Mouse (Mus musculus) CH12.LX (cell line): Measurements from ENCODE around the gene Srebf2. TPM values are rescaled to one million over a fixed set of nuclear protein-coding genes. Genes with fewer than 3 reads are reported as not detected.
A peak's percentile ranks its signal among the peaks of the same experiment; 100 is the strongest.

Experiments
- DNase-seq: peaks from one replicate; pipeline ENCODE4 v3.0.0-alpha.2; 2013; ENCODE audit errors: extremely low read depth
- H3K27ac ChIP-seq: 2 replicates; pipeline ENCODE4 v1.5.1; 2012; ENCODE audit warnings: low read depth, mild to moderate bottlenecking, control low read depth, moderate library complexity; ENCODE audit not compliant: insufficient read depth
- H3K27me3 ChIP-seq: replicated peaks from 2 replicates; pipeline ENCODE3; 2012; ENCODE audit warnings: inconsistent platforms
- H3K36me3 ChIP-seq, 2 experiments: replicated peaks in 1 of 2; 2 replicates each; pipeline versions ENCODE3 to v1.6.1; 2012; ENCODE audit warnings: inconsistent platforms in 1 of 2, low read length in 1 of 2, mild to moderate bottlenecking in 1 of 2, mixed read lengths in 1 of 2, moderate library complexity in 1 of 2; ENCODE audit not compliant: control insufficient read depth in 1 of 2, insufficient read depth in 1 of 2
- H3K4me1 ChIP-seq, 2 experiments: 2 replicates each; pipeline ENCODE4 v1.6.1; 2012; ENCODE audit warnings: inconsistent platforms in 1 of 2, moderate library complexity in 1 of 2; ENCODE audit not compliant: insufficient read depth in 2 of 2, control insufficient read depth in 1 of 2
- H3K4me2 ChIP-seq: 2 replicates; pipeline ENCODE4 v1.6.1; 2012; ENCODE audit warnings: low read depth, mild to moderate bottlenecking, control low read depth; ENCODE audit not compliant: poor library complexity, insufficient read depth, severe bottlenecking
- H3K4me3 ChIP-seq, 3 experiments: fragments of 150-350 bp in 1 of 3; sonication (generic) in 1 of 3; replicated peaks in 1 of 3; 2 replicates each; pipeline versions ENCODE3 to v1.5.1; 2011 to 2012; ENCODE audit warnings: low read depth in 2 of 3, low read length in 2 of 3, mild to moderate bottlenecking in 2 of 3, moderate library complexity in 2 of 3, control low read depth in 1 of 3, improper control_type of control experiment in 1 of 3, inconsistent platforms in 1 of 3, mixed read lengths in 1 of 3; ENCODE audit not compliant: poor library complexity in 1 of 3
- H3K79me2 ChIP-seq: replicated peaks from 2 replicates; pipeline ENCODE4 v1.6.1; 2012; ENCODE audit warnings: mild to moderate bottlenecking, moderate library complexity; ENCODE audit not compliant: control insufficient read depth, poor library complexity, insufficient read depth, severe bottlenecking; ENCODE audit errors: extremely low read depth
- H3K9ac ChIP-seq: 2 replicates; pipeline ENCODE4 v1.6.1; 2012; ENCODE audit warnings: low read depth, mild to moderate bottlenecking, control low read depth, moderate library complexity; ENCODE audit not compliant: insufficient read depth
- H3K9me3 ChIP-seq: replicated peaks from 2 replicates; pipeline ENCODE3; 2012; ENCODE audit warnings: low read length, inconsistent platforms, mixed read lengths
- BHLHE40 ChIP-seq: IDR thresholded peaks from 2 replicates; pipeline ENCODE4 v1.6.1; 2011; ENCODE audit warnings: mild to moderate bottlenecking, low read depth, low read length, improper control_type of control experiment
- CHD1 ChIP-seq: IDR thresholded peaks from 2 replicates; pipeline ENCODE4 v1.6.1; 2012; ENCODE audit warnings: low read depth, low read length, improper control_type of control experiment, inconsistent platforms
- CHD2 ChIP-seq: IDR thresholded peaks from 2 replicates; pipeline ENCODE4 v1.6.1; 2011; ENCODE audit warnings: low read length, improper control_type of control experiment
- E2F4 ChIP-seq: IDR thresholded peaks from 2 replicates; pipeline ENCODE4 v1.6.1; 2011; ENCODE audit warnings: low read depth, low read length, improper control_type of control experiment; ENCODE audit not compliant: insufficient replicate concordance
- EP300 ChIP-seq: IDR thresholded peaks from 2 replicates; pipeline ENCODE4 v1.6.1; 2011; ENCODE audit warnings: low read length, improper control_type of control experiment
- ETS1 ChIP-seq: conservative IDR thresholded peaks from 2 replicates; pipeline ENCODE4 v1.6.1; 2012; ENCODE audit warnings: low read depth, mild to moderate bottlenecking, inconsistent platforms, low read length, improper control_type of control experiment, moderate library complexity
- GABPA ChIP-seq: IDR thresholded peaks from 2 replicates; pipeline ENCODE4 v1.6.1; 2012; ENCODE audit warnings: low read depth, low read length, improper control_type of control experiment, inconsistent platforms; ENCODE audit not compliant: insufficient replicate concordance
- HCFC1 ChIP-seq: IDR thresholded peaks from 2 replicates; pipeline ENCODE4 v1.6.1; 2012; ENCODE audit warnings: low read depth, mild to moderate bottlenecking, inconsistent platforms, low read length, improper control_type of control experiment
- IRF4 ChIP-seq: IDR thresholded peaks from 2 replicates; pipeline ENCODE4 v1.6.1; 2014; ENCODE audit warnings: low read depth, mild to moderate bottlenecking, inconsistent platforms, low read length, improper control_type of control experiment
- JUN ChIP-seq: IDR thresholded peaks from 2 replicates; pipeline ENCODE4 v1.6.1; 2011; ENCODE audit warnings: low read depth, mild to moderate bottlenecking, low read length, improper control_type of control experiment, moderate library complexity; ENCODE audit not compliant: insufficient read depth
- JUND ChIP-seq: conservative IDR thresholded peaks from 2 replicates; pipeline ENCODE4 v1.6.1; 2011; ENCODE audit warnings: low read depth, low read length, improper control_type of control experiment
- KAT2A ChIP-seq: IDR thresholded peaks from 2 replicates; pipeline ENCODE4 v1.6.1; 2012; ENCODE audit warnings: low read length, improper control_type of control experiment, inconsistent platforms; ENCODE audit not compliant: insufficient replicate concordance
- MEF2A ChIP-seq: IDR thresholded peaks from 2 replicates; pipeline ENCODE4 v1.6.1; 2014; ENCODE audit warnings: low read depth, mild to moderate bottlenecking, inconsistent platforms, low read length, improper control_type of control experiment, borderline replicate concordance
- MYC ChIP-seq: IDR thresholded peaks from 2 replicates; pipeline ENCODE4 v1.6.1; 2011; ENCODE audit warnings: low read depth, mild to moderate bottlenecking, improper control_type of control experiment, low read length
- PAX5 ChIP-seq: IDR thresholded peaks from 2 replicates; pipeline ENCODE4 v1.6.1; 2012; ENCODE audit warnings: low read length, inconsistent platforms, mixed read lengths
- POLR2A ChIP-seq: IDR thresholded peaks from 2 replicates; pipeline ENCODE4 v1.6.1; 2011; ENCODE audit warnings: low read depth, mild to moderate bottlenecking, improper control_type of control experiment, low read length
- RAD21 ChIP-seq: IDR thresholded peaks from 2 replicates; pipeline ENCODE4 v1.6.1; 2011; ENCODE audit warnings: low read depth, mild to moderate bottlenecking, low read length, improper control_type of control experiment, moderate library complexity
- RCOR1 ChIP-seq: conservative IDR thresholded peaks from 2 replicates; pipeline ENCODE4 v1.6.1; 2012; ENCODE audit warnings: low read depth, mild to moderate bottlenecking, inconsistent platforms, low read length, improper control_type of control experiment
- SMC3 ChIP-seq: IDR thresholded peaks from 2 replicates; pipeline ENCODE4 v1.6.1; 2011; ENCODE audit warnings: low read depth, low read length, improper control_type of control experiment
- TBP ChIP-seq: conservative IDR thresholded peaks from 2 replicates; pipeline ENCODE4 v1.6.1; 2011; ENCODE audit warnings: low read depth, low read length, improper control_type of control experiment
- ZKSCAN1 ChIP-seq: IDR thresholded peaks from 2 replicates; pipeline ENCODE4 v1.6.1; 2012; ENCODE audit warnings: low read depth, inconsistent platforms, low read length, improper control_type of control experiment, borderline replicate concordance
- ZMIZ1 ChIP-seq: IDR thresholded peaks from 2 replicates; pipeline ENCODE4 v1.6.1; 2012; ENCODE audit warnings: low read depth, mild to moderate bottlenecking, inconsistent platforms, low read length, improper control_type of control experiment
- ZNF384 ChIP-seq: IDR thresholded peaks from 2 replicates; pipeline ENCODE4 v1.6.1; 2012; ENCODE audit warnings: low read depth, low read length, improper control_type of control experiment, inconsistent platforms
- dilution Hi-C: fragments of 300-500 bp; cut with MboI; formaldehyde crosslinking; loops from 2 replicates; pipeline ENCODE4 v1.14.3; 2020; ENCODE audit warnings: low sequenced_read_pairs; ENCODE audit not compliant: extremely low pct_unique_long_range_greater_than_20kb, extremely low pct_ligation_motif_present
- in situ Hi-C: fragments of 300-500 bp; cut with MboI; formaldehyde crosslinking; loops from 3 replicates; pipeline ENCODE4 v1.14.3; 2019; ENCODE audit warnings: low sequenced_read_pairs, low pct_ligation_motif_present, low pct_unique_long_range_greater_than_20kb, mixed read lengths
- polyA plus RNA-seq: library from polyadenylated mRNA; unstranded; fragments of >175 nt; gene quantifications from 2 replicates; pipeline ENCODE4 v1.2.1, GENCODE M21; 2012; ENCODE audit warnings: low read depth; ENCODE audit not compliant: insufficient read length
- total RNA-seq, 2 experiments: library from RNA; depleted of rRNA; stranded (reverse); fragments of 300-350 nt in 1 of 2; fragments of >200 nt in 1 of 2; gene quantifications; 2 replicates each; pipeline ENCODE4 v1.2.3; 2012 to 2014

Srebf2 gene
- total and polyA plus RNA-seq, 3 experiments: 94.3 to 253 (median 159) TPM

DNA sequence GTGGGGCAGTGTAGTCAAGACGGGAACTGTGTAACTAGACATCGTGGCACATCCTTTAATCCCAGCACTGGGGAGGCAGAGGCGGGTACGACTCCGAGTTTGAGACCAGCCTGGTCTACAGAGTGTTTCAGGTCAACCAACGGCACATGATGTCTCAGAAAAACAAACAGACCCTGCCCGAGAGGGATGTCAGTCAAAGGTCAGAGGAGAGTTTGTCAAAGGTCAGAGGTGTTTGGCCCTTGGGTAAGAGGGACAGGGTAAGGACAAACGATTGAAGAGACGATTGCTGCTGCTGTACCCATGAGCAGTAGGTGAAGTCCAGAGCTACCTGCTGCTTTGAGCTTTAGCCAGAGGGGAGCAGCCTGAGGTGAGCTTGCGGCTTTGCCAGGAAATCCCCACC, 36.6 kb downstream of the Srebf2 start:
- Histone ChIP-seq H3K4me2 (no peak overlapping the region), H3K27me3 (no peaks in the 10 kb centered on the region), H3K79me2 (no peaks in the 10 kb centered on the region; the same call in 1 of the 2 replicates), H3K4me3 (no peak overlapping the region), H3K9me3 (peaks cover 44% of the 10 kb centered on the region), H3K4me1 (no peaks in the 10 kb centered on the region), H3K9ac (no peak overlapping the region), H3K27ac (no peak overlapping the region), H3K36me3 (peaks cover 91 to 99% of the 10 kb centered on the region in 2 experiments)
- DNase-seq: no peak
- in situ Hi-C loops: no loop called here
- TF ChIP-seq SMC3: no peak
- no peak for TF ChIP-seq CHD2
- dilution Hi-C loops: no loop called here

DNA sequence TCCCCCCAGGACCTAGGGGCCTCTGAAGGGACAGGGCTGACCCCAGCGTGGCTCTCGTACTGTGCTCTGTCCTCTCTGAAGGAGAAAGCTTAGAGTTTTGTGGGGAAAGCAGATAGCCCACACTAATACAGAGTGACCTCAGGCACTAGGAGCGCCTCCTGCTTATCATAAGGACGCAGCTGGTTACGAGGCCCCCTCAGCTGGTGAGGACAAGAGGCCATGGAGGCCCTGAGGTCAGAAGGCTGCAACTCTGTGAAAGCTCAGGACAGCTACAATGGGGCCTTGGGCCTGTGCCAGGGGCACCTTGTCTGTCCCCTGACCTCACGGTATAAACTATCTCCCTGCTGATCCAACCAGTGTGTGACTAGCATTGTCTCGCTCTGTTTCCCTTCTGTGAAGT, 37.2 kb downstream of the Srebf2 start:
- DNase-seq: no peak
- in situ Hi-C loops (no loop called here), dilution Hi-C loops (no loop called here)
- peaks cover 85 to 99% of the 10 kb centered on the region in 2 experiments for H3K36me3 ChIP-seq
- no peak overlapping the region for H3K4me3 ChIP-seq
- H3K9ac ChIP-seq: no peak overlapping the region
- H3K27me3 ChIP-seq: no peaks in the 10 kb centered on the region
- no peaks in the 10 kb centered on the region; the same call in 1 of the 2 replicates for H3K79me2 ChIP-seq
- TF ChIP-seq CHD1 (no peak), POLR2A (0 out of 2 replicates have a peak, but pooled peaks have one; percentile 8)
- no peak overlapping the region for H3K27ac ChIP-seq
- H3K9me3 ChIP-seq: peaks cover 39% of the 10 kb centered on the region
- H3K4me2 ChIP-seq: no peak overlapping the region
- no peaks in the 10 kb centered on the region for H3K4me1 ChIP-seq

DNA sequence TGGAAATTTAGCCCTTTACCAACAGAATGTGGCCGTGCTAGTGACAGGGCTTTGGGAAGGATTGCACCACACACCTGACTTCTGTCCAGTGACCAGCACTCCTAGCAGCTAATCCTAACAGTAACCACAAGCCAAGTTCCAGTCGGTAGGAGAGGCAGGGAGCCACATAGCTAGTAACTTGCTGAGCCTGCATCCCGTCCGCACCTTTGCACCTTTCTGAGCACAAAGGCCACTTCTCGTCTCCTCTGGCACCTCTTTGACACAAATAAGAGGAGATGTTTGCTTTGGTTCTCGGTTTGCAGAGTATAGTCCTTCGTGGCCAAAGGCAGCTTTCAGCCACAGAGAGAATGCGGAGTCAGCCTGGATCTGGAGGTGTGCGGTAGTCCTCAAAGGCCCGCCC, 37.7 kb downstream of the Srebf2 start:
- TF ChIP-seq E2F4: no peak
- no peak for TF ChIP-seq ZNF384
- no peak for TF ChIP-seq ETS1
- no peak for TF ChIP-seq RCOR1
- TF ChIP-seq BHLHE40: no peak
- no peak for TF ChIP-seq ZKSCAN1
- TF ChIP-seq GABPA: no peak
- TF ChIP-seq MEF2A: no peak
- no peak for TF ChIP-seq MYC
- no peak for TF ChIP-seq RAD21
- TF ChIP-seq IRF4: no peak
- TF ChIP-seq JUND: no peak
- no peak for TF ChIP-seq EP300
- TF ChIP-seq ZMIZ1: no peak
- no peak for TF ChIP-seq JUN
- no peak for TF ChIP-seq PAX5
- no peak for TF ChIP-seq HCFC1
- no peak for TF ChIP-seq CHD1
- TF ChIP-seq KAT2A: no peak
- no peak for TF ChIP-seq TBP
- no peak for DNase-seq
- Histone ChIP-seq H3K27ac (no peak overlapping the region), H3K9me3 (peaks cover 34% of the 10 kb centered on the region), H3K36me3 (peaks cover 85 to 99% of the 10 kb centered on the region in 2 experiments), H3K4me3 (no peak overlapping the region), H3K27me3 (no peaks in the 10 kb centered on the region), H3K4me2 (no peak overlapping the region), H3K4me1 (no peaks in the 10 kb centered on the region), H3K79me2 (no peaks in the 10 kb centered on the region; the same call in 1 of the 2 replicates), H3K9ac (no peak overlapping the region)
- in situ Hi-C loops: no loop called here
- dilution Hi-C loops: no loop called here
